Mouse (Mus musculus) Muller cell, postnatal 12 days (primary cell): Measurements from ENCODE around the gene Dlgap4.

Experiments used
- DNase-seq: peaks from one replicate; pipeline ENCODE4 v3.0.0-alpha.2; 2015; ENCODE audit errors: inconsistent ontology term

Dlgap4 gene

DNA sequence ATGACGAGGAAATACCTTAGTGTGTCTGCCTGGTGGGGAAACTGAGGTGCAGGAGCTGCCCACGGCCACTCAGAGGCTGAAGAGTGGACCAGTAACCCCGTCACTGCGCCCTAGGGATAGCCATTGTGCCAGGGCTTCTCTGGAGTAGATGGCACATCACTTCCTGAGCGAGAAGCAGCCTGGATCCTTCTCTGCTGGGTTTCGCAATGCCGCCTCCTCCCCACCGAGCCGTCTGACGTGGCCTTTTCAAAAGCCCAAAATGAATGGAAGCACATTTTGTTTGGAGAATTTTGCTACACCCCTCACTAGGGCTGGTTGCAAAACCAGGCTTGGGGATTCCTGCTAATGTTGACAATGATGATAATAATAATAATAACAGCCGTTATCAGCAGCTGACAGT lies 4.0 kb downstream of the Dlgap4 start:
- peak; percentile 79 for DNase-seq

DNA sequence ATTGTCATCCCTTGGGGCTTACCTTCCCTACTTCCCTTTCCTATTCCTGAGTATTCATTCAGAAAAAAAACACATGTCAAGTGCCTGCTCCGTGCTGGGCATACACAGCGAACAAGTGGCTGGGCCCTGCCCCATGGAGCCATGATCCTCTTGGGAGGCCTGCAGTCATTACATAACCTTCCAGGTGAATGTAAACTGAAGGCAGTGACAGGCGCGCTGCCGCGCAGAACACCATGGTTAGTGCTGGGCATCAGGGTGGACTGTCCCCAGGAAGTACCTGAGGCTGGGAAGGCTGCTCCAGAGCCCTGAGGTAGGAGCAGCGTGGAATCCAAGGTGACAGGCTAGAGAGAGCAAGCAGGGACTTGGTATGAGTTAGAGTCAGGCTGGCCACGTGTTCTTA lies 7.4 kb downstream of the Dlgap4 start:
- no peak for DNase-seq

GRCm38 (mm10) chr2:156621449-156621848 lies 7.9 kb downstream of the Dlgap4 start:
- peak; percentile 76 for DNase-seq

DNA sequence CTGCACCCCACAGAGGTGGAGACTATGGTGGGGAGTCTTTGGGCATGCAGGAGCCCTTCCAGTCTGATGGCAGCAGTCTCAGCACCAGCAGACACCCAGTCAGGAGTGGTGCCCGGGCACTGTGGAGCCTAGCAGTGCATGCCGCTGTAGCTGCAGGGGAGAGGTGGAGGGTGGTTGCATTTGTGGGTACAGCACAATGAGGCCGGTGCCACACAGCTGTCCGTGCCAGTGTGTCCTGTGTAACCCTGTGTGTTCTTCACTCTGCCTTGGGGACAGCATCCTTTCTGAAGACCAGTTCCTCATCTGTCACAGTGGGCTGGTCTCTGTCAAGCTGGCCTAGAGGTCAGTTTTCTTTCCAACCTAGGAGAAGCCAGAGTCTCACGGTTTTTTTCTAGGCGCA lies 8.7 kb downstream of the Dlgap4 start:
- no peak for DNase-seq

DNA sequence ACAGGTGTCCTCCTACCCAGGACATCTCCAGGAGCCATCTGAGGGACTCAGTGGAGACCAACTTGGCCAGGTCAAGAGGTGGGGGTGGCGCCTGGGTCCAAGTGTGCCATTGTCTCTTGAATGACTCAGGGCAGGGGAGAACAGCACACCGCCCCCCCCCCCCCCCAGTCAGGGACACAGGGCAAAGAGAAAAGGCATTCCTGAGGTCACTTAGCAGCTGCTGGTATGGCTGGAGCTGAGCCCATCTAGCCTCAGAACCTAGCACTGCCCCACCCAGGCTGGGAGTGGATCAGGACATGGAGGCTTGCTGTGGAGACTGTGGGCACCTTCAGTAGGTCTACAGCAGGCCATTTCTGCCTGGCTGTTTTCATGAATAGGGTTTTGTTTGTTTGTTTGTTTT lies 9.7 kb downstream of the Dlgap4 start:
- DNase-seq: peak; percentile 89

DNA sequence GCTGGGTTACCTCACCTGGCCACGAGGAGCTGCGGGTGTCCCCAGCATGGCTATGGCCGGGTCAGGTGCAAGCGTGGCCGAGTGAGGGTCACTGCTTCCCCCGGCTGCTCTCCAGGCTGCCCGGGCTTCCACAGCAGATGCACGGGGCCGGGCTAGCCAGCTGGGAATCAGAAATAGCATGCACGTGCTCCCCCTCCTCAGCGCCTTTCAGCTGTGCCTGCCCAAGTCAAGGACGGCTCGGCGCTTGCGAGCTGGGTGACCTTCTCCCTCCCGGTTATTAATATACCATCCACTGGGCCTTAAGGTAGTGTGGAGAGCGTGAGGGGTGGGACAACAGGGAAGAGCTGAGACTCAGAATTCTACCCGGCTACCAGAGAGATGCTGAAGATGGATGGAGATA lies 11.8 kb downstream of the Dlgap4 start:
- no peak for DNase-seq

DNA sequence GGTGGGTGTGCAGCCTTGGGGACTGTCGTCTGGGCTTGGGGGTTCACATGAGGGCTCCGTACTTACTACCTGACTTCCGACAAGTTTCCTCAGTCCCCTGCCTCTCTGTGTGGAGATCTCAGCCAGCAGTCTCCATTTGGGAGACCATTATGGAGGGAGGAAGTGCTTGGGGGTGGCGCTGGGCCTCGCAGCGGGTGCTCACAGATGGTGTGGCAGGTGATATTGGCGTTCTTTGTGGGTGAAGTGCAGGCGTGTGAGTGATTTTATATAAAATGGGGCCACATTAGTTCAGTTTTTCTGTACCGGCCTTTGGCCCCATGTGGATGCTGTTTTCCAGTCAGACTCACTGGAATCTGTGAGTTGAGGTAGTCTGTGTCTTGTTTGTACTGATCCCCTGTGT lies 12.6 kb downstream of the Dlgap4 start:
- DNase-seq: no peak

DNA sequence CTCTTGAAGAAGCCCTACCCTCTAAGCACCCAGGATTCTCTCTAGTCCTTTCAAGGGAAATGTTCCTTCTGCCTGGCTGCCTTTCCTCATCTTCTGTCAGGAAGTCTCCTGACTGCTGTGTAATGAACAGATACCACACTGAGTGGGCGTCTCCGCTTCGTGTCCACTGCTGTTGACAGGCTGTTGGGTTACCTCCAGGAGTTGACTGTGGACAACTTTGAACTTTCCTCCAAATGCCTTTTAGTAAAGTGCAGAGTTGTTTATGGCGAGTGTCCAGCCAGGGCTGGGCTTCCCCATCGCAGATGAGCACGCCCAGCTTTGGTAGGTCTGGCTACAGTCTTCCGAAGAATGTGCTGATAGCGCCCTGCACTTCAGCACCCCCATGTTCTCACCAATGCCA lies 13.0 kb downstream of the Dlgap4 start:
- DNase-seq: peak; percentile 39

DNA sequence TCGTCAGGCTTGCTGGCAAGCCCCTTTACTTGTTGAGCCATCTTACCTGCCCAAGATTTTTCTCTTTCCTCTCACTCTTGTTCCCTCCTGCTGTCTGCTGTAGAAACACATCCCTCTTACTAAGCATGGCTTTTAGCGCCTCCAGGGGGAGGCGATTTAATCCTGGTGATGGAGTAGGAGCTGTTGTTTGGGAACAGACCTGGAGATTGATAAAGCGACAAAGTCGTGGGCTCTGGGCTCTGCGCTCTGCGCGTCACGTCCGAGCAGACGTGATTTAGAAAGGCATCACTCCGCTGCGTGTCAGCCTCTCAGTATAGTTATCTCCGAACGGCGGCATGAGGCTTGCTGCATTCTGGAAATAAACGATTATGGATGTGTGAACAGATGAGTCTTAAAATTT lies 14.4 kb downstream of the Dlgap4 start:
- no peak for DNase-seq

DNA sequence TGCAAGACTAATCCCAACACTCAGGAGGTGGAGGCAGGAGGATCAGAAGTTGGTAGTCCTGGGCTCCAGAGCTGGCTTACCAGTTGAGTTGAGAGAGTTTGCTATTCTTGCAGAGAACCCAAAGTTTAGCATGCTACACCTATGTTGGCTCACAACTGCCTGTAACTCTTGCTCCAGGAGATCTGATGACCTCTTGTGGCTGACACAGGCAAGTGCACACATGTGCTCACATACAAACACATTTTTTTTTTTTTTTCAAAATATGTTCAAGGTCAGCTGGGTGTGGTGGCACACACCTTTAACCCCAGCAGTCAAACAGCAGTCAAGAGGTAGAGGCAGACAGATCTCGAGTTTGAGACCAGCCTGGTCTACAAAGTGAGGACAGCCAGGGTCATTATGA lies 16.8 kb downstream of the Dlgap4 start:
- no peak for DNase-seq

GRCm38 (mm10) chr2:156632721-156633120 lies 19.2 kb downstream of the Dlgap4 start:
- no peak for DNase-seq

DNA sequence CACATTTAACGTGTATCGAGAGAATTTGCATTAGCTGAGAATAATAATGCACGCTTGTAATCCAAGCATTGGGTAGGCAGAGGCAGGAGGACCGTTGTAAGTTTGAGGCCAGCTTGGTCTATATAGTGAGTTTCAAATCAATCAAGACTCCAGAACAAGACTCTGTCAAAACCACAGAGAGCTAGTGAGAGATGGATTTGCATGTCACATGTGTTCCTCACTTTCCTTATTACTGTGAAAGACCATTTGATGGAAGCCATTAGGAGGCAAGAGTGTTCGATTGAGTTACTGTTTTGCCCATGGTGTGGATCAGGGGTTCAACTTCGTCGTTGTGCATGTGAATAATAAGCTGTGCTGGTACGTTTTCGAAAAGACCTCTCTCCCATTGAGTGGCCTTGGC lies 21.6 kb downstream of the Dlgap4 start:
- no peak for DNase-seq

GRCm38 (mm10) chr2:156641141-156641540 lies 27.6 kb downstream of the Dlgap4 start:
- DNase-seq: no peak

DNA sequence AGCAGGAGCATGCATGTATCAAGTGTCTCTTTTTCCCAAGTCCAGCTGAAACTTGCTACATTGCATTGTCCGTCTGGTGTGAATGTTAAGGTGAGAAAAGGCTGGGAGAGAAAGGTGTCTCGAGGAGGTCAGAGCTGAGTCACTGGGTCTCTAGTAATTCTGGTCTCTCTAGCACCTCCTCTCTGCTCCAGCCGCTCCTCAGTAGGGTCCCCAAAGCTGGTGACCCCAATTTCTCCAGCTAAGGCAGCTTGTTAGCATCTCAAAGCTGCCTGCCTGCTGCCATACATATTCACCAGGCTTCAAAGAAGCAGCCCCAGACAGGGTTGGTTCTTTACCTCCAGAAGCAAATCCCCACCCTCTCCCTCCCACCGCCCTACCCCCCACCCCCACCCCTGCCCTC lies 29.4 kb downstream of the Dlgap4 start:
- no peak for DNase-seq

- DNase-seq: no peak
Observed at GRCm38 (mm10) chr2:156643406-156643805, 29.9 kb downstream of the Dlgap4 start.

DNA sequence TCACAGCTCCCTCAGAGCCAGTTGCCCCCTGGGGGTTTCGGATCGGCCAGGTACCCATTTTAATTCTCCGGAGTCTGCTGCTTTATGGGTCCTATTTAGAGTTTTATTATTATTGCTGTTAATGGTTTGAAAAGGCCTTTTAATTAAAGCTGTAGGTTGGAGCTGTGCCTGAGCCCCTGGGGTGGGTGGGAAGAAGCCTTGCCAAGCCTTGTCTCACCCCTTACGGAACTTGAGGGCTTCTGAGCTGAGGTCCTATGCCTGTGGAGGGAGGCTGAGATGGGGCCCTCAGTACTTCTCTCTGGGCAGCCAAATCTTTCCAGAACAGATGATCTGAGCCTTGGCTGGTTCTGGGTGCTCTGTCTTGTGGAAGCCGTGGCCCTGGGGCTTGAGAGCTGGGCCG lies 31.6 kb downstream of the Dlgap4 start:
- DNase-seq: no peak

- DNase-seq: no peak
Observed at GRCm38 (mm10) chr2:156646877-156647276, 33.4 kb downstream of the Dlgap4 start.

GRCm38 (mm10) chr2:156648042-156648441 lies 34.5 kb downstream of the Dlgap4 start:
- no peak for DNase-seq

GRCm38 (mm10) chr2:156649450-156649849 lies 35.9 kb downstream of the Dlgap4 start:
- no peak for DNase-seq

GRCm38 (mm10) chr2:156651019-156651418 lies 37.5 kb downstream of the Dlgap4 start:
- no peak for DNase-seq

- peak; percentile 19 for DNase-seq
Observed at GRCm38 (mm10) chr2:156652841-156653240, 39.3 kb downstream of the Dlgap4 start.

DNA sequence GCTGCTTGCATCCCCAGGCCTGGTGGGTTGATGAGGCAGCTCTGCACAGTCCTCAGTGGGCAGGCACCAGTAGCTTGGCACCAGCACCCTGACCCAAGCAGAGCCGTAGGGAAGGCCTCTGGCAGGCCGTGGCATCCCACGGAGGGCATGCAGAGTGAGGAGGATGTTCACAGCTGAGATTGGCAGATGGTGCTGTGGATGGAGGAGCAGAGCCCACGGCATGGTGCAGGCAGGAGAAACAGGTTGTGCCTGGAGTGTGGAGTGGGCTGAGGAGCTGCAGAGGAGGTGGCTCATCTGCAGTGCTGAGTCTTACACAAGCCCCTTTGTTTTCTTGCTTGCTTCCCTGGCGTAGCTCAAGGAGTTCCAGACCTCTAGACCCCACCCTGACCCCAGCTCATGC lies 40.6 kb downstream of the Dlgap4 start:
- no peak for DNase-seq

DNA sequence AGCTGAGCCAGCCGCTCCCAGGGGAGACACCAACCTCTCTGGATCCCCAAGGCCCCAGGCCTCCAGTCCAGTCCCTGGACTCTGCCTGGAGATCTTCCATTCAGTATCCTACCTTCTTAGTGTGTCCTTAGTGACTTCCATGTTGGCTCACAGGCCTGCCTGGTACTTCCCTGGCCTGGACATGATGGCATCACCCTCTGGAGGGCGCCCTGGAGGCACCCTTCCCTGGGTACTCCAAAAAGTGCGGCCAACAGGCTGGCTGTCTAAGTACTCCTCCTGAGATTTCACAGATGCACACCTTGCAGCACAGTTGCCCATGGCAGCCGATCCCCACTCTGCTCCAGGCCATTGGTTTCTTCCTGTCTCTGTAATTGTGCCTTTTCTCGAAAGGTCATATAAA lies 42.1 kb downstream of the Dlgap4 start:
- DNase-seq: no peak

GRCm38 (mm10) chr2:156657522-156657921 lies 44.0 kb downstream of the Dlgap4 start:
- no peak for DNase-seq

GRCm38 (mm10) chr2:156658221-156658620 lies 44.7 kb downstream of the Dlgap4 start:
- DNase-seq: peak; percentile 18
